Mouse (Mus musculus) embryonic facial prominence, embryonic 14.5 days (tissue): ENCODE data around the gene Fcrla. TPM values are rescaled to one million over a fixed set of nuclear protein-coding genes. Genes with fewer than 3 reads are reported as not detected.
A peak's percentile ranks its signal among the peaks of the same experiment; 100 is the strongest.

Experiments used
- ATAC-seq: fragments of 200-750 bp; cut with Nextera tagmentation; 2 replicates; pipeline ENCODE4 v1.8.0; 2017; ENCODE audit warnings: low read depth, moderate number of reproducible peaks, moderate TSS enrichment
- DNase-seq: peaks from one replicate; pipeline ENCODE4 v3.0.0-alpha.2; 2015; ENCODE audit warnings: low spot score
- H3K27ac ChIP-seq: fragments of 300-500 bp; sonication (generic); replicated peaks from 2 replicates; pipeline ENCODE4 v1.5.1; 2014; ENCODE audit warnings: low read depth, mild to moderate bottlenecking, low read length, moderate library complexity
- H3K27me3 ChIP-seq: fragments of 300-500 bp; sonication (generic); replicated peaks from 2 replicates; pipeline ENCODE4 v1.6.1; 2014; ENCODE audit warnings: low read length; ENCODE audit not compliant: control insufficient read depth, insufficient read depth
- H3K36me3 ChIP-seq: fragments of 300-500 bp; sonication (generic); 2 replicates; pipeline ENCODE4 v1.6.1; 2014; ENCODE audit warnings: low read length, mixed read lengths; ENCODE audit not compliant: control insufficient read depth, insufficient read depth
- H3K4me1 ChIP-seq: fragments of 300-500 bp; sonication (generic); 2 replicates; pipeline ENCODE4 v1.6.1; 2014; ENCODE audit warnings: antibody characterized with exemption, low read length; ENCODE audit not compliant: control insufficient read depth, insufficient read depth
- H3K4me2 ChIP-seq: fragments of 300-500 bp; sonication (generic); 2 replicates; pipeline ENCODE4 v1.6.1; 2014; ENCODE audit warnings: low read depth, mild to moderate bottlenecking, low read length, moderate library complexity, mixed read lengths
- H3K4me3 ChIP-seq: fragments of 300-500 bp; sonication (generic); 2 replicates; pipeline ENCODE4 v1.5.1; 2014; ENCODE audit warnings: low read depth, mild to moderate bottlenecking, low read length
- H3K9ac ChIP-seq: fragments of 300-500 bp; sonication (generic); 2 replicates; pipeline ENCODE4 v1.6.1; 2014; ENCODE audit warnings: low read depth, mild to moderate bottlenecking, low read length, moderate library complexity, mixed read lengths
- H3K9me3 ChIP-seq: fragments of 300-500 bp; sonication (generic); 2 replicates; pipeline ENCODE4 v1.6.1; 2016; ENCODE audit warnings: low read length; ENCODE audit not compliant: control insufficient read depth
- WGBS: fragments of 180-500 bp; shearing (Covaris S2); extraction: QIAGEN DNeasy Blood & Tissue Kit; methylation state at CpG from one replicate; pipeline ENCODE4 v1.1.7; 2014; 5-methylcytosine and 5-hydroxymethylcytosine counted together
- polyA plus RNA-seq: library from polyadenylated mRNA; unstranded; fragments of >200 nt; fragmentation: Nextera tagmentation; extraction: Ambion mirVana; gene quantifications from 2 replicates; pipeline ENCODE4 v1.2.1, GENCODE M21; 2014

Fcrla gene
- polyA plus RNA-seq, 1 experiment from 2014 or later = not detected

GRCm38 (mm10) chr1:170924485-170924884 lies 2.9 kb downstream of the Fcrla start:
- H3K36me3 ChIP-seq = no peaks in the 10 kb centered on the region
- no peaks in the 10 kb centered on the region for H3K27me3 ChIP-seq
- no peaks in the 10 kb centered on the region for H3K9me3 ChIP-seq
- 81% methylated on average over 6 of the region's 6 CpGs for WGBS
- H3K27ac ChIP-seq = no peak overlapping the region
- no peak for DNase-seq
- no peak for ATAC-seq
- H3K4me1 ChIP-seq = no peaks in the 10 kb centered on the region
- no peak overlapping the region for H3K9ac ChIP-seq
- no peak overlapping the region for H3K4me3 ChIP-seq
- no peak overlapping the region for H3K4me2 ChIP-seq

GRCm38 (mm10) chr1:170919308-170919707 lies 8.1 kb downstream of the Fcrla start:
- no peaks in the 10 kb centered on the region for H3K9me3 ChIP-seq
- ATAC-seq (no peak), DNase-seq (no peak)
- no peak overlapping the region for H3K4me3 ChIP-seq
- no peaks in the 10 kb centered on the region for H3K36me3 ChIP-seq
- H3K4me2 ChIP-seq = no peak overlapping the region
- H3K4me1 ChIP-seq = no peaks in the 10 kb centered on the region
- 94% methylated on average over 8 of the region's 8 CpGs for WGBS
- H3K27ac ChIP-seq = no peak overlapping the region
- no peaks in the 10 kb centered on the region for H3K27me3 ChIP-seq
- H3K9ac ChIP-seq = no peak overlapping the region

- Histone ChIP-seq H3K4me2 (no peak overlapping the region), H3K36me3 (no peaks in the 10 kb centered on the region), H3K4me1 (no peaks in the 10 kb centered on the region), H3K27me3 (no peaks in the 10 kb centered on the region; the same call in 1 of the 2 replicates), H3K27ac (no peak overlapping the region), H3K9me3 (no peaks in the 10 kb centered on the region), H3K9ac (no peak overlapping the region), H3K4me3 (no peak overlapping the region)
- 59% methylated on average over 5 of the region's 5 CpGs for WGBS
- ATAC-seq (no peak), DNase-seq (no peak)
Observed at GRCm38 (mm10) chr1:170915657-170916056, 11.7 kb downstream of the Fcrla start.

- DNase-seq = no peak
- H3K9ac ChIP-seq = no peak within 1 kb of the TSS
- no peaks in the 10 kb centered on the region for H3K9me3 ChIP-seq
- WGBS = 83% methylated on average over 5 of the region's 5 CpGs
- H3K4me2 ChIP-seq = no peak within 1 kb of the TSS
- H3K27me3 ChIP-seq = peaks cover 21% of the 10 kb centered on the region
- H3K36me3 ChIP-seq = no peaks in the 10 kb centered on the region
- ATAC-seq = no peak
- H3K4me3 ChIP-seq = no peak within 1 kb of the TSS
- H3K27ac ChIP-seq = no peak within 1 kb of the TSS
- H3K4me1 ChIP-seq = peaks cover 5% of the 10 kb centered on the region; the same call in 1 of the 2 replicates
Observed at GRCm38 (mm10) chr1:170912891-170913615, 14.3 kb downstream of the Fcrla start, which contains the start of gene Fcrlb. Gene Fcrlb (minus strand): TSS chr1:170912941.

- H3K4me2 ChIP-seq = no peak overlapping the region
- H3K36me3 ChIP-seq = no peaks in the 10 kb centered on the region
- H3K9ac ChIP-seq = no peak overlapping the region
- no peaks in the 10 kb centered on the region for H3K9me3 ChIP-seq
- 81% methylated on average over 11 of the region's 11 CpGs for WGBS
- no peak overlapping the region for H3K27ac ChIP-seq
- ATAC-seq (no peak), DNase-seq (no peak)
- H3K4me1 ChIP-seq = peaks cover 5% of the 10 kb centered on the region; the same call in 1 of the 2 replicates
- H3K4me3 ChIP-seq = no peak overlapping the region
- peaks cover 30% of the 10 kb centered on the region for H3K27me3 ChIP-seq
Observed at GRCm38 (mm10) chr1:170911907-170912660, 15.3 kb downstream of the Fcrla start.

GRCm38 (mm10) chr1:170908341-170908740 lies 19.0 kb downstream of the Fcrla start:
- DNase-seq = no peak
- no peak for ATAC-seq
- H3K4me1 ChIP-seq = peaks cover 5% of the 10 kb centered on the region; the same call in 1 of the 2 replicates
- no peaks in the 10 kb centered on the region for H3K36me3 ChIP-seq
- H3K4me3 ChIP-seq = peak overlapping the region; percentile 53
- H3K9me3 ChIP-seq = no peaks in the 10 kb centered on the region
- WGBS = 5% methylated on average over 20 of the region's 21 CpGs
- H3K27ac ChIP-seq = no peak overlapping the region
- H3K4me2 ChIP-seq = peak overlapping the region; percentile 91
- H3K27me3 ChIP-seq = peaks cover 43% of the 10 kb centered on the region
- H3K9ac ChIP-seq = peak overlapping the region; percentile 45

GRCm38 (mm10) chr1:170907456-170908191 lies 19.8 kb downstream of the Fcrla start:
- peak; percentile 75; the same call in 1 of the 2 replicates for ATAC-seq
- Histone ChIP-seq H3K27ac (no peak overlapping the region), H3K9me3 (no peaks in the 10 kb centered on the region), H3K36me3 (no peaks in the 10 kb centered on the region), H3K9ac (peak overlapping the region; percentile 45), H3K27me3 (peaks cover 43% of the 10 kb centered on the region), H3K4me2 (peak overlapping the region; percentile 91), H3K4me3 (peak overlapping the region; percentile 53), H3K4me1 (peaks cover 5% of the 10 kb centered on the region; the same call in 1 of the 2 replicates)
- DNase-seq = peak; percentile 66
- 2% methylated on average over 23 of the region's 71 CpGs for WGBS

- no peak for ATAC-seq
- 23% methylated on average over 11 of the region's 11 CpGs for WGBS
Observed at GRCm38 (mm10) chr1:170907111-170907455, 20.3 kb downstream of the Fcrla start.

More at GRCm38 (mm10) chr1:170907111-170907455, 20.3 kb downstream of the Fcrla start:
- H3K4me3 ChIP-seq = peak overlapping the region; percentile 53
- H3K4me1 ChIP-seq = peaks cover 5% of the 10 kb centered on the region; the same call in 1 of the 2 replicates
- H3K9ac ChIP-seq = peak overlapping the region; percentile 45; the same call in 1 of the 2 replicates
- no peaks in the 10 kb centered on the region for H3K9me3 ChIP-seq
- H3K27me3 ChIP-seq = peaks cover 43% of the 10 kb centered on the region
- H3K4me2 ChIP-seq = peak overlapping the region; percentile 91
- H3K27ac ChIP-seq = no peak overlapping the region
- no peaks in the 10 kb centered on the region for H3K36me3 ChIP-seq
- no peak for DNase-seq
